Mouse (Mus musculus): ENCODE measurements around the gene Fzr1. TPM values are rescaled to one million over a fixed set of nuclear protein-coding genes. Genes with fewer than 3 reads are reported as not detected.
A peak's percentile ranks its signal among the peaks of the same experiment; 100 is the strongest.

Gene Fzr1
- total RNA-seq, 2 experiments from 2014 or later = 27.7 to 32.3 TPM

DNA sequence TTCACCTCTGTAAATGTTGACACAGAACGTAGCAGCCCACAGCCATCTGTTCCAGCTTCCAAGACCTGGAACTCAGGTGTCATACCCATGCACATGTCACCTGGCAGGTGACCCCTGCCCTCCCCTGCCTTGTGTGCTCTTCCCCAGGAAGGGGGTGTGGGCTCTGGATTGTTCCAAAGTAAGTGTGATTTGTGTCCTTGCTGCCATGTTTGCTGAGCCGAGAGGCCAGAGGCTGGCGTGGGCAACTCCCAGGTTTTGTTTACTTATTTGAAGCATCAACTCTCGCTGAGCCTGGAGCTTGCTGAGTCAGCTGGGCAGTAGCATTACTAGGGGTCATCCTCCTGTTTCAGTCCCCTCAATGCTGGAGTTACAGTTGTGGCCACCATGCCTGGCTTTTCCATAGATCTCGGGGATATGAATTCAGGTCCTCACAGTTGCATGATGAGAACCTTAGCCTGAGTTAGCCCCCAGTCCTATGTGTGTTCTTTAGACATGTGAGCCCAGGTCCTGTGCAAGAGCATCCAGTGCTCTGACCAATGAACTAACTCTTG lies 10.3 kb upstream of the Fzr1 start, which contains the start of gene Gm48552:
Gene Gm48552, plus strand, starts transcription at position 501 of the 551 bp plus-strand sequence.
- intact Hi-C loops (cut with DNase I) = loop anchor here (1.0 kb wide), 1 partner anchor 62 kb away; no protein-coding TSS in a partner anchor
- DNase-seq (ENCODE audit: low spot score) = no peak

DNA sequence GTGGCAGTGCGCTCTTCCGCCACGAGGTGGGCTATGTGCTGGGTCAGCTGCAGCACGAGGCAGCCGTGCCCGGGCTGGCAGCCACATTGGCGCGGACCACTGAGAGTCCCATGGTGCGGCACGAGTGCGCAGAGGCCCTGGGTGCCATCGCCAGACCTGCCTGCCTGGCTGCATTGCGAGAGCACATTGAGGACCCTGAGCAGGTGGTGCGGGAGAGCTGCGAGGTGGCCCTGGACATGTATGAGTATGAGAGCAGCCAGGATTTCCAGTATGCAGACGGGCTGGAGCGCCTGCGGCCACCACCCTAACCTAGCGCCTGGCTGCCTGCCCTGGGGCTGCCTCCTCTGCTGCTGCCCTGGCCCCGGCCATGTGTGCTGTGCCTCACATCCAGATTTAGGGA lies 9.4 kb upstream of the Fzr1 start:
- no peak for DNase-seq (ENCODE audit: low spot score)
- intact Hi-C loops (cut with DNase I) = no loop called here

DNA sequence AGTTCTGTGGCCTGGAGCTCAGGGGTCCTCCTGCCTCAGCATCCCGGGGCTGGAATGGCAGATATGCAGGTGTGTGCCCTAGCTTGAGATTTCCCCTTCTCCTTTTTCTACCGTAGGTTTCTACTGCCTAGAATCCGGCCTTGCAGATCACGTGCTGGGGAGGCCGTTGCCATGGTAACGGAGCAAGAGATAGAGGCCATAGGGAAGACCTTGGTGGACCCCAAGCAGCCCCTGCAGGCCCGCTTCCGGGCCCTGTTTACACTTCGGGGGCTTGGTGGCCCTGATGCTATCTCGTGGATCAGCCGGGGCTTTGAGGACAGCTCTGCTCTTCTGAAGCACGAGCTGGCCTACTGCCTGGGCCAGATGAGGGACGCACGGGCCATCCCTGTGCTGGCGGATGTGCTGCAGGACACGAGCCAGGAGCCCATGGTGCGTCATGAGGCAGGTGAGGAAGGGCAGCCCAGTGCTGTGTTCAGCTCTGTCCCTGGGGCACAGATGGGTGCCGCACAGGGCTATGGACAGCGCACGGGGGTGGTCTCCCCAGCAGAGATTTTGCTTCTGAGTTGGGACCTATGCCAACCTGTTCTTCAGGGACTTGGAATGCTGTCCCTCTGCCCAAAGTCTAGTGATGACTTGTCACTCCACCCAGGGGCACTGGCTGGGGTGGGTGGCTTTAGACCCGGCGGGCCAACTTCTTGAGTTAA lies 7.4 kb upstream of the Fzr1 start:
- intact Hi-C loops (cut with DNase I) = no loop called here

DNA sequence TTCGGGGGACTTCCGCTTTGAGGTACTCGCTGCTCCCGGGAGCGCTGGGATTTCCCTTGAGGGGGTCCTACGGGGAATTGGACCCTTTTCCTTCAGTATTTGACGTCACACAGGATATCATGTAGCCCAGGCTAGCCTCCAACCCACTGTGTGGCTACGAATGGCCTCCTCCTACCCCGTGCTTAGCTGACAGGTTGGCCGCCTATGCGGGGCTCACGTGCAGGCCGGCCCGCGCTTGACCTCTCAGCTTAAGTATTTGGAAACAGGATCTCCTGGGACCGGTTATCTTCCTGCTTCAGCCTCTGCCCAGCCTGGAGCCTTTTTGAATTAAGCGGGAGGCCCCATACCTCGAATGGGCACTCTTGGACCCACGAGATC lies 6.3 kb upstream of the Fzr1 start:
- intact Hi-C loops (cut with DNase I) = no loop called here
- DNase-seq (ENCODE audit: low spot score) = no peak

More for the DNA sequence above, 7.4 kb upstream of the Fzr1 start:
- DNase-seq (ENCODE audit: low spot score) = no peak

DNA sequence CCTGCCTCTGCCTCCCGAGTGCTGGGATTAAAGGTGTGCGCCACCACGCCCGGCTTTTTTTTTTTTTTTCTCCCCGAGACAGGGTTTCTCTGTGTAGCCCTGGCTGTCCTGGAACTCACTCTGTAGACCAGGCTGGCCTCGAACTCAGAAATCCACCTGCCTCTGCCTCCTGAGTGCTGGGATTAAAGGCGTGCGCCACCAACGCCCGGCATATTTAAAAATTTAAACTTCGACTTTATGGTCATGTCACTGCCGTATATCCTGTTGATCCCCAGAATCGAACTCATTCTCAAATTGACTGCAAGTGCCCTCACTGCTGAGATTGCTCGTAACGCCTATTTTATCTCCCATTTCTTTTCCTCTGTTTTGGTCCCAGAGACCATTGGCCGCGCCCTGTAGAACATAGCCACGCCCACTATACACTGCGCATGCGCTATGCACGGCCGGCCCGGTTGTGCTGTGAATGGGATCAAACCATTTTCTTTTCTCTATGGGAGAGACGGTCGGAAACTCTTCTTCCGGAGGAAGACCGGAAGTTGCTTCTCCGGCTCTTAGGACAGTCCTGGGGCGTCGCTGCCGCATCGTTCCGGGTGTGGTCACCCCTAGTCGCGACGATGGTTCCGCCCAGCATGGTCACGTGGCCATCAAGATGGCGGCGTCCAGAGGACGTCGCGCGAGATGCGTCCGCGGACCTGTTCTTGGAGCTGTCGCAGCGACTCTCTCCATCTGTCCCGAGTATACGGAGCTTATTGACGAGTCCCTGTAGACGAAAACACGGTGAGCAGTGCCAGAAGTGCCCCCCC lies 5.7 kb upstream of the Fzr1 start, which contains the start of the genes Dohh and Gm48551:
Gene Dohh, plus strand, starts transcription at position 627 of the 803 bp plus-strand sequence.
Gene Gm48551, plus strand, starts transcription at position 665 of the 803 bp plus-strand sequence.
- intact Hi-C loops (cut with DNase I) = no loop called here

DNA sequence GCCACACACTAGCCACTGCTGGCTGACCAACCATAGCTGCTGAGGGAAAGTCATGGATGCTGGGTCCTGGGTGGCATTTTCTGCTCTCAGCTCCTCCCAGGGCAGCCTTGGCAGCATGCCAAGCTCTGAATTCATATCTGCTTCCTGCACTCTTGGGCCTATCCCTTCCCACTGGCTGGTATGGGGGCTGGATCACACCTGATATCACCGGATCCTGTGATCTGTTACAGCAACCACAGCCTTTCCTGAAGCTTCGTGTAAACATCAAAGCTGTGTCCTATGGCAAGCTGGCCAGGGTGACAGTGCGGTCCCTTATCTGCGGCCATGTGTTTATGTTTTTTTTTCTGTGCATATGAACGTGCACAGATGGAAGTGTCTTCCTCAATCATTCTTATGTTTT lies 3.7 kb upstream of the Fzr1 start:
- intact Hi-C loops (cut with DNase I) = no loop called here
- no peak for DNase-seq (ENCODE audit: low spot score)

More for the DNA sequence above, 5.7 kb upstream of the Fzr1 start, which contains the start of the genes Dohh and Gm48551:
- DNase-seq (ENCODE audit: low spot score) = peak; percentile 97

DNA sequence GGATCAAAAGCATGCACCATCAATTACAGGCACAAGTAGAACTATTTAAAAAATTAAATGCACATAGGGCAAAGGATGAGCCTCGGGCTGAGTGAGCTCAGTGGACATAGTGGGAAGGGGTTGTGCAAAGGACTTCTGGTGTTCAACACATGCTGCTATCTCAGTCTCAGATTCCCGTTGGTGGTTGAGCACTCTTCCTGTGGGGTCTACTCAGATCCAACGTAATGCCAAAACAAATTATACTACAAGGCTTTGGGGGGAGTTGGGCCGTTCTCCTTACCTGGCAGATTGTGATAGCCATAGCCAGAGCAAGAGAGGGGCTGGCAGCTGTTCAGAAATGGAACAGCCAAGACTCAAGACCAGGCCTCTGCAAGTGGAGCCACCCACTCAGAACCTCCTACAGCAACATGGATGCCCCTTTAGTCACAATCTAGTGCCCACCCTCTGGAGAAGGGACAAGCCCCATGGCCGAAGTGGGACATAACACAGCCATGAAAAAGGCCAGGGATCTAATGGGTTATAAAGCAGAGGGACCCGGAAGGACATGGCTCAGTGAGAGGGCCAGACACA lies 1.6 kb upstream of the Fzr1 start:
- intact Hi-C loops (cut with DNase I) = no loop called here

DNA sequence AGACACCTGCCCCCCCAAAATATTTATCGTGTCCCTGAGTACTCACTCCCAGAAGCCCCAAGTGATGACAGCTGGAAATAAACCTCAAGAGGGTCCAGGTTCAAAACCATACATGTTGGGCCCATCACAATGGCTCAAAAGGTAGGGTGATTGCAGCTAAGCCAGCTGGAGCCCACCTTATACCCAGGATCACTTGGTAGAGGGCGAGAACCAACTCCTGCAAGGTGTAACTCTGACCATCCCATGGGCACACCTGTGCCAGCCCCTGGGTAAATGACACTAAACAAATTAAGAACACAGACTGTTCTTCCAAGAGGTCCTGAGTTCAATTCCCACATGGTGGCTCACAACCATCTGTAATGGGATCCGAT lies 852 bp upstream of the Fzr1 start:
- intact Hi-C loops (cut with DNase I) = no loop called here

More for the DNA sequence above, 1.6 kb upstream of the Fzr1 start:
- DNase-seq (ENCODE audit: low spot score) = no peak

DNA sequence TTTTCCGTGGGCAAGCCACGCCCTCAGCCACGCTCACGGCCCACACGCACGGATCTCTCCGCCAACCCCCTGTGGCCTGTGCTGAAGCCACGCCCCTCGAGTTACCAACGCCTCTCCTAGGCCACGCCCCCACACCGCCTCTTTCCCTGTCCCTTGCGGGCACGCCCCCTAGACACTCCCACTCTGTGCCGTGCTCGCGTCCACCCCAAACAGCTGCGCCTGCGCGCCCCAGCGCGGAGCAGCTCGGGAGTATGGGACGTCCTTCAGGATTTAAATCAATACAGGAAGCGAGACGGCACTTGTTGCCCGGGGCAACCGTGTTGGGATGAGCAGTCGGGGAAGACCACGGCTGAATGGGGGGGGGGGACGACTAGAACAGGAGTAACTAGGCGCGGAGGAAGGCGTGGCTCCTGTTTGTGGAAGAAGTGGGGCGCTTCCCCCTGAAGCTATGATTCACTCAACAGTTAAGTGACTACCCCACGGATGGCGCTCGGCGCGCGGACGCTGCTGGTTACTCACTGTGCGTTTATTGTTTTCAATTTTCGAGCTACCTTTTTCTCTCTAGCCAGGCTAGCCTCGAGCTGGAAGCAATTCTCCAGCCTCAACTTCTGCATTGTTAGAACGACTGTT lies 352 bp upstream of the Fzr1 start:
- intact Hi-C loops (cut with DNase I) = no loop called here
- peak; percentile 100 for DNase-seq (ENCODE audit: low spot score)

More for the DNA sequence above, 852 bp upstream of the Fzr1 start:
- no peak for DNase-seq (ENCODE audit: low spot score)

DNA sequence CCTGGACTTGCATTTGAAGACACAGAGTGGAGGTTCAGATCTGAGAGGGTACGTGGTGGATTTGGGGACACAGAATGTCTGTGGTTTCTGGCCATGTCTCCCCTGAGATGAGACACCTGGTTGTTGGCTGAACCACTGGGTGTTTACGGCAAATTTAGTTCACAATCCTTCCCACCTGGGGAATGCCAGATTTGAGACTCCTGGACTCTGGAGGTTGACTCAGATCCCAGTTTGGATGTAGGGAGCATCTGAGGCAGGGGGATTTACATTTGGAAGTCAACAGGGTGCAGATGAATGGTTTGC lies 1.0 kb downstream of the Fzr1 start:
- no peak for DNase-seq (ENCODE audit: low spot score)
- intact Hi-C loops (cut with DNase I) = no loop called here

DNA sequence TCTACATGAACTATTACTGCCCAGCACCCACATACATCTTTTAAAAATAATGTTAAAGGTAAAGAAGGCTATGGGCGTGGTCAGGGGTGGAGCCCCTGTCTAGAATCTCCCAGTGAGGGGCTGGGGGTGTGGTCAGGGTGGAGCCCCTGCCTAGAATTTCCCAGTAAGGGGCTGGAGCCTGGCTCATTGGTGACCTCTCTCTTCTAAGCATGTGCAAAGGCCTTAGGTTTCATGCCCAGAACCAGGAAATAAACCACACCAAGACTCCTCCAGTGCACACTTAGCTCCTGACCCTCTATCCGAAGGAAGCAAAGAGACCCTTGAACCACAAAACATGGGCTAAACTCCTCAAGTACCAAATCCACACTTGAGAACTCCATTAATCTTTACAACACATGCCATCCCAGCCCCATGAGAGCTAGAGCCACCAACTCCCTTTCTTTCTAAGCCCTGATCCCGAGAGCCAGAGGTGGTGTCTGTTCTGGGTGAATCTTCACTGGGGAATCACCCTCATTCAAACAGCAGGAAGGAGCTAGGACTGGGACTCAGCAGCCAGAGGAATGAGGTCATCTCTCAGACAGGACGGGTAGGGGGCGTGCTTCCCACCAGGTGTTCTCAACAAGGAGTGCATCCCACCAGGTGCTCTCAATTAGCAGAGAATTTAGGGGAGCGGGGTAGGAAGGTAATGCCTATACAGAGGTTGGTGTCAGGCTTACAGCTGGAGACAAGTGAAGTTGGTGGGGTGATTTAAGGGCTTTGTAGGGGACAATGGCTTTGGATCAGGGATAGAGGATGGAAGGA lies 1.6 kb downstream of the Fzr1 start:
- intact Hi-C loops (cut with DNase I) = no loop called here
- no peak for DNase-seq (ENCODE audit: low spot score)

DNA sequence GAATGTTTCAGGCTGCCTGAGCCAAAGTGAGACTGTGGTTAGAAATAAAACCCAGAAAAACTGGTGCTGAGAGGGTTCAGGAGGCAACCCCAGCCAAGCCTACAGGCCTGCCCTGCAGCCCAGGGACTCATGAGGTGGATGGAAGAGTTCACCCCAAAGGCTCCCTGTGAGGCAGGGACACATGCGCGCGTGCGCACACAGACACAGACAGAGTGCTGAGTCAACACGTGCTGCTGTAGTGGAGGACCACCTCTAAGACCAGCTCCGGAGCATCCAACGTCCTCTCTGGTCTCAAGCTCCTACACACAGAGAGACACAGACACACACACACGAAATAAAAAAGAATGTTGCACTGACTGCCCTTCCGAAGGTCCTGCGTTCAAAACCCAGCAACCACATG lies 3.0 kb downstream of the Fzr1 start:
- intact Hi-C loops (cut with DNase I) = no loop called here

DNA sequence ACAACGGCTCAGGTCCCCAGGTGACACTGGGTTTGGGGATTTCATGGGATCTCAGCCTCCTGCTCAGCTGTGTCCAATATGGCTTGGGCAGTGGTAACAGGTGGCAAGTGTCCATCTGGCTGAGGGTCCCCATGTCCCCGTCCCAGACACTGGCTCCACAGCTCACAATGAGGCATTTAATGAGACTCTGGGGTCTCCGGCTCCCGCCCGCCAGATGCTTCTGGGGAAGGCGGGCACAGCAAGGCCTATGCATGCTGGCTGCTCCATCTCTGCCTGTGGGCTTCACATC lies 11.2 kb downstream of the Fzr1 start:
- DNase-seq (ENCODE audit: low spot score) = no peak
- intact Hi-C loops (cut with DNase I) = no loop called here

More for the DNA sequence above, 3.0 kb downstream of the Fzr1 start:
- DNase-seq (ENCODE audit: low spot score) = no peak

DNA sequence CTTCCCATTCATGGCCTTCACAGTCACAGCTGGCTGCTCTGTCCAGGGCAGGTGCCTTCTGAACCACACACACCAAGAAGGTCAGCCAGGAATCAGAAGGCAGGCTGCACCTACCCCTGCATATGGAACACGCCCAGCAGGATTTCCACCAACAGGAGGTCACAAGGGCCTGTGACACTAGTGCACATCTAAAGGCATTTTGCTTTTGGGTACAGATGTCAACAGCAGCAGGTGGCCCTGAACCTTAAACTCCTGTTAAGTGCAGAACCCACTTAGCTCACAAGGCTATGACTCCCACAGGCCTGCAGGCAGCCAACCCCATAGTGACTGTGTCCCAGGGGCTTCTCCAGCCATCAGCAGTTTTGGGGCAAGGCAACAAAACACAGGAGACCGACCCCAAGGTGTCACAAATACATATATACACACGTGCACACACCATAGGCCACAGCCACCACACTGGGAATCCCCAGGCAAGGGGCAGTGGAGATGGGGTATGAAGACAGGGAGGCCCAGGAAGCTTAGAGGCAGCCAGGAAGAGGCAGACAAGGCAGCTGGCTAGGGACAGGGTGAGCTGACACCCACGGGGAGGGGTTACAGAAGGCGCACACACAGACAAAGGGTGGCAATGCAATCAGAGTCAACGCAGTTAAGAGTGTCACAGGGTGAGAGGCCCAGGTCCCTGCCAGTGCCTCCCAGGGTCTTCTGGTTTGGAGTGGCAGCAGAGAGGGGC lies 11.7 kb downstream of the Fzr1 start:
- intact Hi-C loops (cut with DNase I) = no loop called here

DNA sequence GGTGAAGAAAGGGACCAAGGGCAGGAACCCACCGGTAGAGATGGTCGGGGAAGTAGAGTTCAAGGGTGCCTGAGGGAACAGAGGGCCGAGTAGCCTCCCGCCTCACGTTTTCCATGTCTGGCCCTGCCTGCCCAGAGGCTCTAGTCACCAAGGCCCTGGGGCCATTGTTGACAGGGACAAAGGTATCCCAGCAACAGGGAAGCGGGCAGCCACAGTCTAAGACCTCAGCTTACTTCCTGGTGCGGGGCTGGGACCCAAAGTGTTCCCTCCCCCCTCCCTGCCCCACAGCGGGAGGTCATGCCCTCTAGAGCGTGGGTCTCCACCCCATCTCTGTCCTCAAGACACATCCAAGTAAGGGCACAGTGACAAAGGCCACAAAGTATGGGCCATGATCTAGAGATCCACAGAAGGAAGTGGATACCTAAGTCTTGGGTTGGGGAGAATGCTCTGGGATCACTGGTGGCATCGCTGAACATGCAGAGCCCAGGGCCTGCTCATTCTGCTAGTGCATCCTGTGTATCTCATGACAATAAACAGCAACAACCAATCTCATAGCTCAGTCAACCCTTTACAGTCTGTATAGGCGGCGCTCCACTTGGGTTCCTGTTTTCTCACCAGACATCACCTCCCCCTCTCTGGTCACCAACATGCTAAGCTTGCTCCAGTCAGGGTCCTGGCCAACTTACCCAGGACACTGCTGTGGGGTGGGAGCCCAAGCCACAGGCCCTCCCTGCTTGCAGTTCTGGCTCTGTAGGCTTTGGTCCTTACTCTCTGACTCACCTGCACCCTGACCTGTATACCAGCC lies 12.4 kb downstream of the Fzr1 start, which contains the start of gene 4930404N11Rik:
Gene 4930404N11Rik, minus strand, starts transcription at position 145 of the 805 bp plus-strand sequence.
- DNase-seq (ENCODE audit: low spot score) = no peak
- intact Hi-C loops (cut with DNase I) = no loop called here

More for the DNA sequence above, 11.7 kb downstream of the Fzr1 start:
- DNase-seq (ENCODE audit: low spot score) = no peak

DNA sequence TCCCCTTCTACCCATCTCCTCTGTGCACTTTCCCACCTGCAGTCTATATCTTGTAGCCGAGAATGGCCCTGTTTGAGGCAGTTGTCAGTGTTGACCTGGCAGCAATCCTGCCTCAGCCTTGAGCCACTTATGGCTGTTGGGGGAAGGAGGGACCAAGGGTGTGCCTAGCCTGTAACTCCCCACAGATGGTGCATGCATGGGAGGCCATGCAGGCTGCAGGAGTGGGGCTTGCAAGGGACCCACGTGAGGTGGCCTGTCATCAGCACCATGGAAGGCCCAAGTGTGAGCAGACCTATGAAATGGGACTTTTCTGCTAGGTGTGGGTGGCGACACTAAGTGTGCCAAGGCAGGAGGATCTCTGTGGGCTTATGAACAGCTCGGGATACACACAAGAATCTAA lies 13.2 kb downstream of the Fzr1 start:
- DNase-seq (ENCODE audit: low spot score) = no peak

DNA sequence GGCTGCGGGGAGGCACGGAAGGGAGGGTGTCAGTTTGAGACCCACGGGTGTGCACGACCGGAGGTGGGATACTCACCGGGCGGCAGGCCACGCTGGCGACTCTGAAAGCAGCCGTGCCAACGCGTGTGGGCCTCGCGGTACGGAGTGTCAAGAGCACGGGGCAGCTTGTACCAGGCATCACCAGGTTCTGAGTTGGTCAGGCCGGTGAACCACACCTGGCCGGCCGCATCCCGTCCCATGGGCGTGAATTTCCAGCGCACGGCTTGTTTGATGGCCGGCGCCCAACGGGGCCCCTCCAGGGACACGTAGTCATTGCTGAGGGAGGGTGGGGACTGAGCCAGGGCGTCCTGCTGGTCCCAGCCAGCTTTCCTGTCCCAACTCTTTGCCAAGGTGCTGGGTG lies 13.7 kb downstream of the Fzr1 start:
- DNase-seq (ENCODE audit: low spot score) = no peak
- intact Hi-C loops (cut with DNase I) = no loop called here

More for the DNA sequence above, 13.2 kb downstream of the Fzr1 start:
- intact Hi-C loops (cut with DNase I) = no loop called here
